Mouse (Mus musculus): ENCODE measurements around the gene Nr6a1.

The Nr6a1 gene

GRCm38 (mm10) chr2:38937396-38937795 is 9.9 kb upstream of the Nr6a1 start:
- no peak for DNase-seq (ENCODE audit: low spot score)

GRCm38 (mm10) chr2:38936721-38937378 is 9.4 kb upstream of the Nr6a1 start:
- no peak for DNase-seq (ENCODE audit: low spot score)

GRCm38 (mm10) chr2:38934936-38935335 is 7.4 kb upstream of the Nr6a1 start:
- no peak for DNase-seq (ENCODE audit: low spot score)

GRCm38 (mm10) chr2:38933931-38934330 is 6.4 kb upstream of the Nr6a1 start:
- DNase-seq (ENCODE audit: low spot score) = no peak

GRCm38 (mm10) chr2:38931851-38932667 is 4.6 kb upstream of the Nr6a1 start, which contains the start of gene Olfml2a:
TSS of gene Olfml2a (plus strand) at chr2:38931978.
- DNase-seq (ENCODE audit: low spot score) = no peak

GRCm38 (mm10) chr2:38930269-38930668 is 2.8 kb upstream of the Nr6a1 start:
- DNase-seq (ENCODE audit: low spot score) = no peak

- DNase-seq (ENCODE audit: low spot score) = peak; percentile 90
These were observed 1.2 kb downstream of the Nr6a1 start for GRCm38 (mm10) chr2:38926145-38926891.

- no peak for DNase-seq (ENCODE audit: low spot score)
These were observed 2.1 kb downstream of the Nr6a1 start for GRCm38 (mm10) chr2:38925171-38926080.

- no peak for DNase-seq (ENCODE audit: low spot score)
These were observed 2.9 kb downstream of the Nr6a1 start for GRCm38 (mm10) chr2:38924571-38924970.

- no peak for DNase-seq (ENCODE audit: low spot score)
These were observed 3.6 kb downstream of the Nr6a1 start for GRCm38 (mm10) chr2:38923911-38924310.

- DNase-seq (ENCODE audit: low spot score) = no peak
These were observed 4.0 kb downstream of the Nr6a1 start for GRCm38 (mm10) chr2:38923471-38923870.

GRCm38 (mm10) chr2:38921374-38921773 is 6.1 kb downstream of the Nr6a1 start:
- DNase-seq (ENCODE audit: low spot score) = no peak

- no peak for DNase-seq (ENCODE audit: low spot score)
These were observed 10.4 kb downstream of the Nr6a1 start for GRCm38 (mm10) chr2:38916947-38917691.

- DNase-seq (ENCODE audit: low spot score) = no peak
These were observed 12.5 kb downstream of the Nr6a1 start for GRCm38 (mm10) chr2:38914965-38915364.

GRCm38 (mm10) chr2:38914517-38914916 is 13.0 kb downstream of the Nr6a1 start:
- no peak for DNase-seq (ENCODE audit: low spot score)

- DNase-seq (ENCODE audit: low spot score) = no peak
These were observed 18.9 kb downstream of the Nr6a1 start for GRCm38 (mm10) chr2:38908604-38909003.

GRCm38 (mm10) chr2:38906097-38906496 is 21.4 kb downstream of the Nr6a1 start:
- DNase-seq (ENCODE audit: low spot score) = no peak

GRCm38 (mm10) chr2:38904290-38904689 is 23.2 kb downstream of the Nr6a1 start:
- no peak for DNase-seq (ENCODE audit: low spot score)

- DNase-seq (ENCODE audit: low spot score) = no peak
These were observed 24.6 kb downstream of the Nr6a1 start for GRCm38 (mm10) chr2:38902866-38903265.

- no peak for DNase-seq (ENCODE audit: low spot score)
These were observed 46.4 kb downstream of the Nr6a1 start for GRCm38 (mm10) chr2:38880907-38881672.
